Mouse (Mus musculus) left cerebral cortex, adult 8-10 months (tissue): ENCODE data around the gene Cfap100. TPM values are rescaled to one million over a fixed set of nuclear protein-coding genes. Genes with fewer than 3 reads are reported as not detected.
A peak's percentile ranks its signal among the peaks of the same experiment; 100 is the strongest.

Experiments
- DNase-seq, 2 experiments: peaks; one replicate each; pipeline ENCODE4 v3.0.0; 2022; ENCODE audit warnings: low spot score in 2 of 2
- total RNA-seq, 4 experiments: library from RNA; stranded (reverse); gene quantifications; 2 replicates each; pipeline ENCODE4 v1.2.4; 2022

Cfap100 gene
- total RNA-seq, 4 experiments from 2014 or later = 4.3 to 5.8 (median 5.1) TPM

DNA sequence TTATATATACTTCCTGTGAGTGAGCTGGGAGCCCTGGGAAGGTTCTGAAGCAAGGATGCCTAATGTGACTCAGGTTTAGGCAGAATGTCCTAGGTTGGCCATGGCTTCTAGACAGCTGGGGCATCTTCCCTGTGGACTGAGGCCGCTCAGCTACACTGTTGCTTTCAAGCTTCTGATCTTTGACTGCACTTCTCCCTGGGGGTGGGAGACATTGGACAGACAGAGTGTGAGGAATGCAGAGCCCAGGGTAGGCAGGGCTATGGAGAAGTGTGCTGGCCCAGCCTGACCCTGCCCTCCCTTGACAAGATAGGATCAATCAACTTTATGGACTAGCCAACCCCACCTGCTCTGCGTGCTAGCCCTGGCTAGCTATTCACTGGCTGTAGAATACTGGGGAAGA is 32.6 kb upstream of the Cfap100 start:
- DNase-seq = no peak

DNA sequence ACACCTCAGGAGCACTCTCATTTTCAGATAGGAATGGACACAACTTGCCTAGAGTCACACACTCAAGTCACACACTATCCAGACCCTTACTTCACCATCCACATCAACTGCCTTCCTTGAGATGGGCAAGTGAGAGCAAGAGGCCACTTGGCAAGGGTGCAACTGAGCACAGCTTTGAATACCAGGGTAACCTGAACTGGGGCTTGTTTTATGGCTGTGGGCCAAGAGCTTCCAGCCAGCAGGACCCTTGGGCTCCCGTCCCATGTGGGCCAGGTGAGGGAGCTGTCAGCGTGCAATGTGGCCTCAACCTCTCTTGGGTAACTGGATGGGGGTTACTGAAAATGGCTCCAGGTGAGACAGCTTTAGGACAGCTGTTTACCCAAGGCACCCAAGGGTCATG is 28.8 kb upstream of the Cfap100 start:
- no peak for DNase-seq

DNA sequence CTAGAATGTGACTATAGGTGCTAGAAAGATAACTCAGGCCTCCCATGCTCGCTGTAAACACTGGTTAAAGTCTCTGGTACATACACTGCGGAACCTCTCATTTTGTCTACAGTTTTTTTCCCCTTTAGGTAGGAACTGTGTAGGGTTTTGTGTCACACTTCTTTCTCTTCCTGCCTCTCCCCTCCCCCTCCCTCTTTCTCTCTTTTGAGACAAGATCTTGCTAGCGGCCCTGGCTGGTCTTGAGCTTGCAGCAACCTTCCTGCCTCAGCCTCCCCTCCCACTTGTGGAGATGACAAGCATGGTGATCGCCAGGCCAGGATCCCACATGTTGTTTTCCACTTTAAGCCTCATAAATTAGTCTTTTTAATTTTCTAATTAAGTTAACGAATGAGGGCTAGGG is 25.2 kb upstream of the Cfap100 start:
- no peak for DNase-seq

DNA sequence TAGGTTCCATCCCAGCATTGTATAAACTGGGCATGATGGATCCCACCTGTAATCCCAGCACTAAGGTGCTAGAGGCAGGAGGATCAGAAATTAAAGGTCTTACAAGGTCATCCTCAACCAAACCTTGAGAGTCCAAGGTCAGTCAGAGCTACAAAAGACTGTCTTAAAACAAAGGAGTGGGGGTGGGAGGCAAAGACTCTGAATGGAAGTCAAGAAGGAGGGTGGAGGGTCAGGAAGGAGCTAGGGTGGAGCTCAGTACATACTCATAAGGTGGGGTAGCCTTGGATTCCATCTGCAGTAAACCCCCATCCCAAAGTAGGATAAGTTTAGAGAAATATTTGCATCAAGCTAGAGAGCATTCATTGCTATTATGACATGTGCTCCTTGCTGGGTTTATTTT is 24.0 kb upstream of the Cfap100 start:
- DNase-seq = no peak

DNA sequence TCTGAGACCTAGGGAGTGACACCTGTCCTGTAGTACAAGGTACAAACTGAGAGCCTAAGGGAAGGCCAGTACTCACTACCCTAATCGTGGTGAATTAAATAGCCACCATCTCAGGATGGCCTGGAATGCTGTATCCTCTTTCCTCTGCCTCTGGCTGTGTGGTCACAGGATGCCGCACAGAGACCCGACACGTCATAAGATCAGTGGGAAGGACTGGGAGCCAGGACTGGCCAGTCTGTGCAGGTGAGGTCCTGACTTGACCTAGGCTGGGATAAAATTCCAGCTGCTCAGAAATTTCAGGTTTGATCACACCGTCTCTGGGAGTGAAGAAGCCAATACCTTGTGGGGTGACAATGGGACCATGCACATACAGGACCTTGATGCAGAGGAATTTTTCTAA is 22.9 kb upstream of the Cfap100 start:
- DNase-seq = no peak

DNA sequence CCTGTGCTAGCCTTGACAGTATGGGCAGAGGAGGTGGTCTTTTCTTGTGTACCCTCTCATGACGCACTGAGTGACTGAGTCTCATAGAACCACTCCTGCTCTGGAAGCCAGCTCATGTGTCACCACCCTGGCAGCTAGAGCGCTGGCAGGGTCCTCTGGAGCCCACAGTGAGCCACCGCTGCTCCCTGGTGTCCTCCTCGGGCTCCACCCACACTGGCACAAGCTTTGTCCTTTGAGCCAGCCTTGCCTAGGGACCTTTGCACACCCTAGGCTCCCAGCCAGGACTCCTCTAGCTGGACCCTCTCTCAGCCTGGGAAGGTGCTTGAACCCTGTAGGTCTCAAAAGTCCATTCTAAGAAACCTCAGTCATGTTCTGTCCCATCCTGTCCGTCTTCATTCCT is 22.1 kb upstream of the Cfap100 start:
- DNase-seq = peak in 1 of 2 experiments; percentile 43

DNA sequence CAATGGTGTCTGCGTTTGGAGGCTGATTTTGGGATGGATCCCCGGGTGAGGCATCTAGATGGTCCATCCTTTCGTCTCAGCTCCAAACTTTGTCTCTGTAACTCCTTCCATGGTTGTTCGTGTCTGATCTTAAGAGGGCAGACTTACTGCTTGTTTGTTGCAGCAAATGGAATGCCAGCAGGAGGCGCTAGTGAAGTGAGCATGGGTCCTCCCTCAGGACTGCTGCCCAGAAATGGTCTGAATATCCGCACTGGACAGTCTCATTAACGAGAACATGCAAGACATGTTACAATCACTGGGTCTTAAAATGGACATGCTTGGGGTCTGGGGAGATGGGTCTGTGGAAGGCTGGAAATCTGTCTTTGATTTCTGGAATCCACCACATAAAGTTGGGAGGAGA is 21.6 kb upstream of the Cfap100 start:
- peak; percentile 59 to 61 for DNase-seq

DNA sequence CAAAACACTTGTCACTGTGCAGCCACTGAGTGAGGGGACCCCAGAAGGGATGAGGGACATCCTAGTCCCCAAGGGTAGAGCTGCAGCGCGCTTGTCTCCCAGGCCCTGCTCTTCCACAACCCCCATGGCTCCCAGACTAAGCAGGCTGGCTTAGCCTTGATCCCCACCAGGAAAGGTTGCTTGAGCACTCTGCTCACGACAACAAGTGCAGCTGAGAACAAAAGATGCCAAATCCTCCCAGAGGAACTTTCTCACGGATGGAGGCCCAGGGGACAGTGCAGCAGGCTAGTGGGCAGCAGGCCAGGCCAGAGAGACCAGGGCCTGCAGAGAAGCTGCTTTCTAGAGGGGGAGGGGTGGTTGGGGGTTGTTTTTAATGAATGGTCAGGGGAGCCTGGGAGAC is 18.3 kb upstream of the Cfap100 start:
- DNase-seq = no peak

DNA sequence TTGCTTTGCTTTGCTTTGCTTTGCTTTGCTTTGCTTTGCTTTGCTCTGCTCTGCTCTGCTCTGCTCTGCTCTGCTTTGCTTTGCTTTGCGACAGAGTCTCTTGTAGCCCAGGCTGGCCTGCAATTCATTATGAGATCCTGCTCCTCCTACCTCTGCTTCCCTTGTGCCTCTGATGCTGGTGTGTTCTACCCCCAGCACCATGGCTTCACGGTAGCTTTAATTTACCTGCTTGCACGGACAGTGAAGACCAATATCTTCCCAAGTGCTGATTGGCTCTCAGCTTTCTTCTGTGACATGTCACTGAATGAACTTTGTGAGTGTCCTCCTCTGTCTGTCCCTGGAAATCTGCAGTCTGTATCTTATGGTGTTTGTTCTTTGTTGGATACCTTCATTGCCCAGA is 8.4 kb upstream of the Cfap100 start:
- no peak for DNase-seq

DNA sequence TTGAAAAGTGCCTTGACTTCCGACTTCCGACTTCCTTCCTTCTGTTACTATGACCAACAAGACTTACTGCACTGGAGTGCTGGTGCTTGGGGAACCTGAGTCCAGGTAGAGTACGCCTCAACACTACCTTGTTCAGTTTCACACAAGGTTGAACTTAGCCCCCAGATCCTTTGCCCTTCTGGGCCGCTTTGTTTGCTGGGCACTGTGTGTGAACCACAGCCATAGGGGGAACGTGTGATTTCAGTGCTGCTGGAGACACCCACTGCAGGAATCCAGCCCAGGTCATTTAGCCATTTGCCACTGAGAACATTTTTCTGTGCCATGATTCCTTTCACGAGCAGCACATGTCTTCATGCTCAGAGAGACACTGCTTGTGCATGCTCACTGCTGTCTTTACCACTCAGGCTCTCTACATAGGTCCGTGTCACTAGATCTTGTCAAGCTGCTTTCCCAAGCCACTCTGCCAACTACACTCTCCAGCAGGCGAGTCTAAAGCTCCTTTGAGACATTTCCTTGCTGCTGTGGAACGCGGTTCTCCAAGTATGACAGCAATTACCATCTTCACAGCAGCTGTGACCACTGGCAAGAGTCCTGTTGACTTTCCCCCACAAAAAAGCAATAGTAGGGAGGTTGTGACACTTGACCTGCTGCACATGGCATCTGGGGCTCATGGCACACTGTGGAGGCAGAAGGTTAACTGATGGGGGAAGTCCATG is 7.8 kb upstream of the Cfap100 start:
- no peak for DNase-seq

DNA sequence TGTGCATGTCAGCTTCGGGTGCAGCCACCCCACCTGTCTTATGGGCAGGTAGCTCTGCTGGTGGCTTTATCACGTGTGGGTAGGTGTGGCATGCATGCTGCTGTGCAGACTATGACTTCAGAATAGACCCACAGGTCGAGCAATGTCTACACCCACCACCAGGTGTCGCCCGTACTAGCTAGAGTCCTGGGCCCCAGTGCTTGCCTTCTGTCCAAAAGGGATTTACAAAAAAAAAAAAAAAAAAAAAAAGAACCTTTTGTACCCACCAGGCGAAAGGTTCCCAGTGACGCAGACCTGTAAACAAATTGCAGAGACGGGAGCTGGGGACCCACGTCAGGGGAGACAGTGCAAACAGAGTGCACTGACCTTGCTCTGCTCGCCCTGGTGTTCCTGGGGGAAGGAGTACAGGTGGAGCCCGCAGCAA is 6.6 kb upstream of the Cfap100 start:
- peak; percentile 66 to 70 for DNase-seq

DNA sequence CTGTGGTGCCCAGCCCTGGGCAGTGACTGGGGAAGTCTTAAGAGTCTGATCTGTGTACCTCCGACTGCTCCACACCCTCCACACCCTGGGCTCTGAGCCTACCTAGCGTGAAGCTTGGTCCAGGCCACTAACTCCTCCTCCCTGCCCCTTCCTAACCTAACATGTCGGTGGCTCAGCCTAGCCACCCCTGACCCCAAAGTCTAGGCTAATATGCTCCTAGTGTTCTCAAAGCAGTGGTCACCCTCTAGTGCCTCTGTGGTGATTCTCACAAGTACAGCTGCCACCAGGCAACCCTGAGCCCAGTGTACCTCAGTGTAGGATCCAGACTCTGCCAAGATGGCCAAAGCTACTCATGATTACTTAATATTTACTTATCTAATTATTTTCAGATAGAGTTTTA is 6.1 kb upstream of the Cfap100 start:
- DNase-seq = no peak

DNA sequence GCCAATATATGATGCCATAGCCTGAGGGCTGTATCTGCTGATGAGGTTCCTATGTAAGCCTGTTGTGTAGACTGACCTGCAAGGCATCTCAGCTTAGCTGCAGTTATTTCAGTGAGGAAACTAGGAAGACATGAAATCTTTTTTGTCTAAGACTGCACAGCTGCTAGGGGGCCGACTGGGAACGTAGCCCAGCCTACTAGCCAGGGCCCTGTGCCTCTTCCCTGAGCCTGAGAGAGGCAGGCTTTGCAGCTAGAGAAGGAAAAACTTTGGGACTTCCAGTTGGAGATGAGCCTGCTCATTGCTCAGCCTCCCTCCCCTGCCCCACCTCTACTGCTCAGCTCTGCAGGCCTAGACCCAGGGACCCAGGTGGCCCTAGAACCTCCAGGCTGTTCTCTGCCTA is 2.9 kb upstream of the Cfap100 start:
- DNase-seq = peak in 1 of 2 experiments; percentile 65

DNA sequence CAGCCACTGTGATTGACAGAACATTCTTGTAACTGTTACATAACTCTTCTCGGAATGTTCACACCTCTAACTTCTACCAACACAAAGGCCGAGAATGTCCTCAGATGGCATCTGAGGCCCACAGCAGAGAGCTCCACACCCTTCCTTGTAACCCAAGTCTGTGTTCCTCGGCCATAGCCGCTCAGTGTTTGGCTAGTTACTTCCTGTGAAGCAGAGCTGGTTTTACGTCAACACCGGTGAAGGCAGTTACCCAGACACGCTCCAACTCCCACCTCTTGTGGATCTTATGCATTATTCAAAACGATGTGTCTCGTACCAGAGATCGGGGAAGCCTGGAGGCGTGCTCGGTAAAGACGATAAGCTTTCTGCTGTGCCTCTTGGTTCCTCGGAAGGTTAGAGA is 1.3 kb upstream of the Cfap100 start:
- DNase-seq = peak; percentile 43 to 62

DNA sequence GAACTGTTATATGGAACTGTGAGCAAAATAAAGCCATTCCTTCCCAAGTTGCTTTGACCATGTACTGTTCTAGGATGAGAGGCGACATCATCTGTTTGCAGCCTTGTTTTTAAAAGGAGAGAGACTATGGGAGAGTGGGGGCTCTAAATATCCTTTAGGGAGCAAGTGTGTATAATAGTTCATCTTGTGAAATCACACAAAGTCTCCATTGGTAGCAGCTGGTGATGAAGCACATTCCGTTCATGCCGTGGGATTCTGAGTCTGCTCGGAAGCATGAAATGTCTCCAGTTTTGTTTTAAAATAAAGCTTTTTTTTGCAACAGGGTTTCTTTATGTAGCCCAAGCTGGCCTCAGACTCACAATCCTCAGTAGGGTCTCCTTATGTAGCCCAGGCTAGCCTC is 2.6 kb downstream of the Cfap100 start:
- DNase-seq = no peak

DNA sequence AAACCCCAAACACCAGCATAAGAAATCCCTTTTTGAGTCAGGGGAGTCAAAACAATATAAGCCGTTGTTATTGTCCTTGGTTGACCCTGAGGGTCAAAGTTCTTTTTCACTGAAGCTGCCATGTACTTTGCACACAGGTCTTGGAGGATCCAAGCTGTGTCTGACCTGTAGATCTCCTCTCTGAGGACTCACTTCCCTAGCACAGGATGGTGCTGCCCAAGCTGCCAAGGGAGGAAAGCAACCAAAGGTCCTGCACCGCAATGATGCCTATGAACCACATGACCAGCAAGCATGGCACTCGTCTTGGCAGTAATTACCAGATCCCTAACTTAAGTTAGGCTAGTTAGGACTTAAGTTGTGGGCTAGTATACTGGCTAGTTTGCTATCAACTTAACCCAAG is 3.2 kb downstream of the Cfap100 start:
- no peak for DNase-seq

DNA sequence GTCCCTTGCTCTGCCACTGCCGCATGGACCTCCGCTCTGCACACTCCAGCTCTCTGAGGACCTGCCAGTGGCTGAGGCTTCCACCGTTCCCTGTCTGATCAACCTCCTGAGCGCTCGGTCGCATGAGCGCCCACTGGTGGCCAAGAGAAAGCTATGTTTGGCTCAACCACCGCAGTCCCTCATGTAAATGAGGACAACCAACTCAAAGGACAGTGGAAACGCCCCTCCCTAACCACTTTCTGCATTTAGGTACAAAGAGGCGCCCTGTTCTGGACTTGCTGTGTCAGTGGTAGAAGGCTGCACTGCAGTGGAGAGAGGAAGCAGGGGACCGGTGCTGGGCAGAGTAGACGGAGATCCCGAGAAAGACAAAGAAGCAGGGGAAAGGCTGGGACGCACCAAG is 6.0 kb downstream of the Cfap100 start:
- DNase-seq = peak; percentile 50 to 75

DNA sequence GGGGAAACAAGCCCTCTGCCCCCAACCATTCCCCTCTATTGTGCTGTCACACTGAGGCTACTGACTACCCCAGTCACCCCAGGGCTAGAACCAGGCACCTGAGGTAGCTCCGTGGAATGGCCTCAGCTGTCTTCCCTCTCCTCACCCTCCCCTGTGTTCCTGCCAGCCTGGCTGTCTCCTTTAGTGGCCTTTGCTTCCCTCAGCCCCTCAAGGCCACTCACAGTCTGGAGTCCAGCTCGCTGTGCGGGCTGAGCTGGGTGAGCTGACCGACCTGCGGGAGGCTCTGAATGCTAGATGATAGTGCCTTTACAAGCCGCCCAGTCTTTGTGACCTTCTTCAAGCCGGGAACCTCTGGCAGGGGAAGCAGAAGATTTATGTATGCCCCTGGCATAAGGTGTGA is 16.7 kb downstream of the Cfap100 start:
- no peak for DNase-seq

DNA sequence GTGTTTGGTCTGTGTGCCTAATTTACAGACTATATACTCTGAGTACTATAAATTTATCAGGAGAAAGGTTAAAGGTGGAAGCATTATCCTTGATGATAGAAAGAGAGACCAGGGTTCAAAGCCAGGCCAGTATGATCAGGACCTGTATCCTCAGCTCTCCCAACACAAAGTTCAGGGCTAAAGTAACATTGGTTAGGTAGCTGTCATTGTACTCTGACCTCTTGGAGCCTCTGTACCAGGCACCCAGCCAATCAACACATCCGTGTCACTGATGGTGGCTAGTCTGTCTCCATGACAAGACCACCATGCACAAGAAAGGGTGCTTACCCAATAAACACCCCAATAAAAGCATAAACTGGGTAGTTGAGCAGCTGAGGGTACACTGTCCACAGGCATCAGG is 17.6 kb downstream of the Cfap100 start:
- no peak for DNase-seq

DNA sequence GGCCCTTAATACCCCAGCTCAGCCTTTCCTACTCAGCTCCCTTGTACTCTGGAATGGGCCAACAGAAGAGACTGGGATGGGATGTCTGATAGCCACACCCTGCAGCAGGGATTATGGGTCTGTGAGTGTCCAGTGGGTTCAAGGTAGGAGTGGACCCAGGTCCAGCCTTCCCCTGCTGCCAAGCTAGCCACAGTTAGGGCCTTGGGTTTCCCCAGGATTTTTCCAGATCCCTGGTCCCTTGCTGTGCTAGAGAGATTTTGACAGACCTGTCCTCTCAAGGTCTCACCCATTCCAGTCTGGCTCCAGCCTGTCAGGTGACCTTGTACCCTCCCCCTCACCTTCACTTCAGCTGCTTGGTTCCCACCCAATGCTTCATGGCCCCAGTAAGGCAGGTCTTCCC is 20.0 kb downstream of the Cfap100 start:
- no peak for DNase-seq

DNA sequence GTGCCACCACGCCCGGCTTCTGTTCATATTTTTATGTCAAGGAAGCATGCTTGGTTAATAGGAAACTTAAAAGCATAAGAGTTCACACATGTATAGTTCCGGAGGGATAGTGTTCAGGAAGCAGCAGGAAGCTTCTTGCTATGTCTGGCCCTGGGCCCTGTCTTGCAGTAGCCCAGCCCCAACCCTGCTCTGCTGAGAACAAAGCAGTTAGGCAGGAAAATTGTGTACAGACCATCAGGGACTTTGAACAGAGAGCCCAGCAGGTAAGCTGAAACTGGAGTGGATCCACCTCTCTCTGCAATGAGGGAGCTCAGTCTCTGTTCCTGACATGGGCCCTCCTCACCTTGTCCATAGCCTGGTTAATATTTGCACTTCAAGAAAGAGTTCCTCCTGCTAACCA is 31.3 kb downstream of the Cfap100 start:
- no peak for DNase-seq

DNA sequence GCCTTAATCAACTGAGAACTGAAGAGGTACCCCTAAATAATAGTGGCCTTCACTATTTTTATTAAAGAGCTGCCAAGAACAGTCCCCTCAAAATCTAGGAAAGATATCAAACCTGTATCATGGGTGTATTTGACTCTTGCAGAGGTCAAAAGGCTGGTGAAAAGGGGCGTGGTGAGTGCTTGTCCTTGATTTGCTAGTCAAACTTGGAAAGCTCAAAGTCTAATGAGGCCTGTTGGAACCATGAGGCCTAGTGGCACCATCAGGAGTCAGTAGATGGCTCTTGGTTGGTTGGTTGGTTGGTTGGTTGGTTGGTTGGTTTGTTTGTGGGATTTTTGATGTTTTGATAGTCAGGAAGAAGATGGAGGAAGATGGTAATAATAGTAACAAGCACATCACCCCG is 32.8 kb downstream of the Cfap100 start:
- no peak for DNase-seq

DNA sequence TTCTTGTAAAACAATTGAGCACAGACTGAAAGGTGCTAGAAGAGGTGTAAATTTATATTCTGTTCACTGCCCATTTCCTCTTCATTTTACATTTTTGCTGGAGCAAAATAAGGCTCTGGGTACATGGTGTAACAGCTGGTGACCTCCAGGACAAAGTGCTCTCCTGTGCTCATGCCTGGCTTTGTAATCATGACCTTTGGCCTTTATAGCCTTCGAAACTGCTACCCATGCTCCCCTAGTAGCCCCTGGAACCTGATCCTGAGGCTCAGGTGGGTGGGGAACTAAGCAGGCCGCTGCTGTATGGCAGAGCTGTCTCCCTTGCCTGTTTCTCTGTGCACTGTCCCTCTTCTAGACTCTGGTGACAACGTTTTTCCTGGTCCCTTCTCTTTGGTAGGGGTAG is 34.6 kb downstream of the Cfap100 start:
- DNase-seq = no peak

DNA sequence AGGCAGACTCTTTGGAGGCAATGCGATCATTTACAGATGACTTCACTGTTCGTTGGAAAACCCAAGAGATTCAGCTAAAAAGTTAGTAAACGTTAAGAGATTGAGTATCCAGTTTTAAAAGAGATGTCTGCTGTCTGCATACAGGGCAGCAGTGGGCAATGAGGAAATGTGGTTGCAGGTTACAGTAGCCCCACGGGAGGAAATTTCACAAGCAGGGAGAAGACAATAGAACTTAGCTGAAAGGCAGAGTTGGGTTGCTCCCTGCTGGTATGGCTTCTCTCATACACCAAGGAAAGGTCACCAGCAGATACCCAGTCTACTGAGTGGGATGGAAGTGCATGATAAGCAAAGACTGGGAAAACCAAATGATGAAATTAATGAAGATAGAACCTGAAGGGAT is 38.0 kb downstream of the Cfap100 start:
- no peak for DNase-seq
